Mouse (Mus musculus): ENCODE results near the gene Slc13a2.

Slc13a2 gene

GRCm38 (mm10) chr11:78349441-78350358 is 72.3 kb downstream of the Slc13a2 start:
- DNase-seq = no peak

DNA sequence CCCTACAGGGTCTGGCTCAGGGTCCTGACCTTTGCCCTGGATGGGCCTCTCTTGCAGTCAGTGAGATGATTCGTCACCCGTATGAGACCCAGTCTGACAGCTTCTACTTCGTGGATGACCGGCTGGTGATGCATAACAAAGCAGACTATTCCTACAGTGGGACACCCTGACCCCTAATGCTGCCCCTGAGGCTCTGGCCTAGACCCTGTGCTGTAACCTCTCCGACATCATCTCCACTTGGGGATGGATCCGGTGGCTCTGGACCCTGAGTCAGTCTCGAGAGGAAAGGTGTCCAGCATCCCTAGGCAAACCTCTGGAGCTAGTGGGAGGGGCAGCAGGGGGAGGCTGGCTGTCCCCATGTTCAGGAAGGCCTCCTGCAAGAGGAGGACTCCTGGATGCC is 73.5 kb downstream of the Slc13a2 start:
- no peak for DNase-seq

DNA sequence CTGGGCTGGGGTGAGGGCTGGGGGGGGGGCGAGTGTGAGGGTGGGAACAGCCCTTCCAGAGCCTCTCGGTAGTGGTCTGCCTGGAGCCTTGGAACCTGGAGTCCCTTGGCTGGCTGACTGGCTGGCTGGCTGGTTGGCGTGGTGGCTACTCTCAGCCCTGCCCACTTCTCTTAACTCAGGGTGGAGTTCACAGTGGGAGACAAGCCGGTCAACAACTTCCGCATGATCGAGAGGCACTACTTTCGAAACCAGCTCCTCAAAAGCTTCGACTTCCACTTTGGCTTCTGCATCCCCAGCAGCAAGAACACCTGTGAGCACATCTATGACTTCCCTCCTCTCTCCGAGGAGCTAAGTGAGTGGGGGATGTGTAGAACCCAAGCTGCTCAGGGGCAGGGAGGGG is 74.1 kb downstream of the Slc13a2 start:
- no peak for DNase-seq

All from kidney, postnatal 36 days (tissue).